Mouse (Mus musculus): ENCODE measurements around the gene Ctsk. TPM values are rescaled to one million over a fixed set of nuclear protein-coding genes. Genes with fewer than 3 reads are reported as not detected.

Ctsk gene
- polyA plus RNA-seq (2015; fragmentation: Nextera tagmentation; extraction: Ambion mirVana), result 8.4 and 10.0 TPM in 2 replicates

DNA sequence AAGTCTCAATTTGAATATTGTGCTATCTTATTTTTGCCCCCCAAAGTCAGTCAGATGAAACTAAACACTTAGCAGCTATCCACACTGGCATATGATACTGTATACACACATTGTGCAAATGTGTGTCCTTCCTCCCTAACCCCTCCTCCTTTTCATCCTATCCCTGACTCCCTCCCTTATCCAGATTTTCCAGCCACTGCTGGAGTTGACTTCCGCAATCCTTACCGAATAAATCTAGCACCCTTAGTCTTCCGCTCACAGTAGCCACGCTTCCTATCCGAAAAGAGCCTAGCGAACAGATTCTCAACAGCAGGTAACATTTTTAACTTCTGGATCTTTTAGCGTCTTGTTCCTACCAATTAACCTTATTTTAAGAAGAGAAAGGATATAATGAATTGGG is at the start of gene Ctsk:
Gene Ctsk (plus strand): TSS at position 233 of the 400 bp plus-strand sequence.
- Histone ChIP-seq H3K4me2 (ENCODE audit: low read length) (no peak within 1 kb of the TSS), H3K36me3 (ENCODE audit: control insufficient read depth, insufficient read depth, low read length) (peaks cover 13% of the 10 kb centered on the region), H3K27me3 (replicated peaks; ENCODE audit: control insufficient read depth, insufficient read depth, low read length) (no peaks in the 10 kb centered on the region), H3K27ac (ENCODE audit: low read depth, low read length) (no peak within 1 kb of the TSS), H3K4me3 (ENCODE audit: low read length) (no peak within 1 kb of the TSS), H3K4me1 (ENCODE audit: control insufficient read depth, insufficient read depth, low read depth, low read length) (no peaks in the 10 kb centered on the region), H3K9me3 (ENCODE audit: control insufficient read depth, low read length) (no peaks in the 10 kb centered on the region), H3K9ac (ENCODE audit: low read depth, low read length) (no peak within 1 kb of the TSS; the same call in 1 of the 2 replicates)
- ATAC-seq, result no peak
- 85% methylated on average over 7 of the region's 7 CpGs for WGBS

DNA sequence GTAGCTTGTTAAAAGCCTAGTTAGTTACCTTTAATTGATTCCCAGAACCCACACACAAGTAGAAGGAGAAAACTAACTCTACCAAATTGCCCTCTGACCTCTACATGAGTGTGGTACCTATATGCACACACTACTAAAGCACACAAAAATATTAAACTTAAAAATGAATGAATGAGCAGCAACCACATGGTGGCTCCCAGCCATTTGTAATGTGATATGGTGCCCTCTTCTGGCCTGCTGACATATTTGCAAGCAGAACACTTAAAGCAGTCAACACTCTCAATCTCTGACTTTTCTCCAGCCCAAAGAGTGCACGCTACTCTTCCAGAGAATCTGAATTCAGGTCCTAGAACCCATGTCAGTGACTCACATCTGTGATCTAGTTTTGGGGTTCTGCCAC is 48.6 kb upstream of the Ctsk start:
- Histone ChIP-seq H3K27ac (ENCODE audit: low read depth, low read length) (no peak overlapping the region), H3K9ac (ENCODE audit: low read depth, low read length) (no peak overlapping the region), H3K9me3 (ENCODE audit: control insufficient read depth, low read length) (no peaks in the 10 kb centered on the region), H3K36me3 (ENCODE audit: control insufficient read depth, insufficient read depth, low read length) (peaks cover 5% of the 10 kb centered on the region), H3K4me1 (ENCODE audit: control insufficient read depth, insufficient read depth, low read depth, low read length) (no peaks in the 10 kb centered on the region), H3K27me3 (replicated peaks; ENCODE audit: control insufficient read depth, insufficient read depth, low read length) (no peaks in the 10 kb centered on the region), H3K4me3 (ENCODE audit: low read length) (no peak overlapping the region), H3K4me2 (ENCODE audit: low read length) (no peak overlapping the region)
- no peak for ATAC-seq
- whole genome bisulfite sequencing, result 56% methylated on average over 1 of the region's 1 CpGs

DNA sequence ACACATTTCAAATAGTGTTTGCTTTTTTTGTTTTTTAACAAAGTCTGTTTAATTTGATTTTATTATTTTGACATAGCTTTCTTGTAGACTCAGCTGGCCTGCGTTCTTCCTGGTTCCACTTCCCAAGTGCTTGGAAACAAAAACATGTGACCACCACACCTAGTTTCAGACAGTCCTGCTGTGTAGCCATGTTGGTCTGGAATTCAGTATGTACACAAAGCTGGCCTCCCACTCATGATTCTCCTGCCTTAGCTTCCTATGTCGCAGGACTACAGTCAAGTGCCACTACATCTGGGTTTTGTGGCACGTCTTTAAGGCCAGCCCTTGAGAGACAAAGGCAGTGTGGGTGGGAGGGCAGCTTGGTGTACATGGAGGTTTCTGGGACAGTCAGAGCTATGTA is 48.1 kb upstream of the Ctsk start:
- Histone ChIP-seq H3K4me3 (ENCODE audit: low read length) (no peak overlapping the region), H3K9ac (ENCODE audit: low read depth, low read length) (no peak overlapping the region), H3K9me3 (ENCODE audit: control insufficient read depth, low read length) (no peaks in the 10 kb centered on the region), H3K4me1 (ENCODE audit: control insufficient read depth, insufficient read depth, low read depth, low read length) (no peaks in the 10 kb centered on the region), H3K27me3 (replicated peaks; ENCODE audit: control insufficient read depth, insufficient read depth, low read length) (no peaks in the 10 kb centered on the region), H3K27ac (ENCODE audit: low read depth, low read length) (no peak overlapping the region), H3K4me2 (ENCODE audit: low read length) (no peak overlapping the region), H3K36me3 (ENCODE audit: control insufficient read depth, insufficient read depth, low read length) (peaks cover 5% of the 10 kb centered on the region)
- 94% methylated on average over 3 of the region's 3 CpGs for WGBS
- no peak for ATAC-seq

DNA sequence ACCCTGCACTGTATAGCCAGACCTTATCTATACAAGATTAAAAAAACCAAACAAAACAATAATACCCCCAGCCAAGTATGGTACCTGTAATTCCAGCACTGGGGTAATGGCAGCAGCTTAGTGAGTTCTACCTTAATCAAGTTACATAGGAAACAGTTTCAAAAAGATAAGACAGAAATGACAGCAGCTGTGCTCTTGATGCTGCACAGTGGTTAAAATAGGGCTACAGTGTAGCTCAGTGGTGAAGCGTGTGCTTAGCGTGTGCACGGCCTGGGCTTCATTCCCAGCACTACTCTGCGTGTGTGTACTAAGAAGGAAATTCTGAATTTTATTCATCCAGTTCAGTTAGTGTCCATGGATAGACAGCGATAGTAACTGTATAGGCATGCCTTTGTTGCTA is 42.7 kb upstream of the Ctsk start:
- H3K9me3 ChIP-seq (ENCODE audit: control insufficient read depth, low read length), result no peaks in the 10 kb centered on the region
- WGBS, result 96% methylated on average over 5 of the region's 5 CpGs
- H3K36me3 ChIP-seq (ENCODE audit: control insufficient read depth, insufficient read depth, low read length), result peaks cover 2% of the 10 kb centered on the region; the same call in 1 of the 2 replicates
- ATAC-seq, result no peak
- no peaks in the 10 kb centered on the region for H3K4me1 ChIP-seq (ENCODE audit: control insufficient read depth, insufficient read depth, low read depth, low read length)
- no peak overlapping the region for H3K9ac ChIP-seq (ENCODE audit: low read depth, low read length)
- no peak overlapping the region for H3K27ac ChIP-seq (ENCODE audit: low read depth, low read length)
- H3K27me3 ChIP-seq (replicated peaks; ENCODE audit: control insufficient read depth, insufficient read depth, low read length), result no peaks in the 10 kb centered on the region
- H3K4me2 ChIP-seq (ENCODE audit: low read length), result no peak overlapping the region
- no peak overlapping the region for H3K4me3 ChIP-seq (ENCODE audit: low read length)

DNA sequence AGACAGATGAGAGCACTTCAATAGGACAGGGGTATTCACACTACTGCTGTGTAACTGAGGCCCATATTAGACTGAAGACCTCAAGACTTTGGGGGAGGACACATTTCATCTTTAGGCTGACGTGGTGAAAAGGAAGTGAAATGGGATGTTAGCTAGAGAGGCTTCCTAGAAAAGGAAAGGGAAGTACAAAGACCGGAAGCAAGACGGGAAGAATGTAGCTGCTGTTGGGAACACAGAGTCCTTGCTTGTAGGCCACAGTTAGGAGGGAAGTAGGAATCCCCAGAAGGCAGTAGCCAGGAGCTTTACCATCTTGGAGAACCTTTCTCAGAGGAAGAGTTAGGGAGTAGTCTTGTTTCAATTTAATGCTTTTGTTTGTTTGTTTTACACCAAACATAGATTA is 41.3 kb upstream of the Ctsk start:
- ATAC-seq, result no peak
- Histone ChIP-seq H3K27me3 (replicated peaks; ENCODE audit: control insufficient read depth, insufficient read depth, low read length) (no peaks in the 10 kb centered on the region), H3K4me3 (ENCODE audit: low read length) (no peak overlapping the region), H3K4me1 (ENCODE audit: control insufficient read depth, insufficient read depth, low read depth, low read length) (no peaks in the 10 kb centered on the region), H3K36me3 (ENCODE audit: control insufficient read depth, insufficient read depth, low read length) (peaks cover 4% of the 10 kb centered on the region; the same call in 1 of the 2 replicates), H3K4me2 (ENCODE audit: low read length) (no peak overlapping the region), H3K27ac (ENCODE audit: low read depth, low read length) (no peak overlapping the region), H3K9me3 (ENCODE audit: control insufficient read depth, low read length) (no peaks in the 10 kb centered on the region), H3K9ac (ENCODE audit: low read depth, low read length) (no peak overlapping the region)
- 80% methylated on average over 3 of the region's 3 CpGs for WGBS

DNA sequence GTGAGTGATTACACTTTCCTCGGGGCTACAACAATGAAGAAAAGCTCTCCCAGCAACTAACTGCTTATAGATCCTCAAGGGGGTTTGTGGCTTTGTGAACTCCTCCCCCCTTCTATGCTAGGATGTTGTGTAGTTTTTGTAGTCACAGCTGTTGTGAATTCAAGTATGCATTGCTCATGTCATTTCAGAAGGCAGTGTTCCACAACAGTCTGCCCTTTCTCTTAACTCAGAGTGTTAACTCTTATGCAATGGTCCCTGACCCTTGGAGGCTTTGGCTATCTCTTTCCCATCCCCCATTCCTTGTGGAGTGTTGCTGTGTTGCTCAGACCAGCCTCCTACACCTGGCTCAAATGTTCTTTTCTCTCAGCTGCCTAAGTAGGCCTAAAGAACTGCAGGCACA is 39.7 kb upstream of the Ctsk start:
- Histone ChIP-seq H3K36me3 (ENCODE audit: control insufficient read depth, insufficient read depth, low read length) (peaks cover 4% of the 10 kb centered on the region; the same call in 1 of the 2 replicates), H3K4me3 (ENCODE audit: low read length) (no peak overlapping the region), H3K27me3 (replicated peaks; ENCODE audit: control insufficient read depth, insufficient read depth, low read length) (no peaks in the 10 kb centered on the region), H3K4me1 (ENCODE audit: control insufficient read depth, insufficient read depth, low read depth, low read length) (no peaks in the 10 kb centered on the region), H3K27ac (ENCODE audit: low read depth, low read length) (no peak overlapping the region), H3K4me2 (ENCODE audit: low read length) (no peak overlapping the region), H3K9me3 (ENCODE audit: control insufficient read depth, low read length) (no peaks in the 10 kb centered on the region), H3K9ac (ENCODE audit: low read depth, low read length) (no peak overlapping the region)
- no peak for ATAC-seq
- WGBS, result 74% methylated on average over 1 of the region's 1 CpGs

DNA sequence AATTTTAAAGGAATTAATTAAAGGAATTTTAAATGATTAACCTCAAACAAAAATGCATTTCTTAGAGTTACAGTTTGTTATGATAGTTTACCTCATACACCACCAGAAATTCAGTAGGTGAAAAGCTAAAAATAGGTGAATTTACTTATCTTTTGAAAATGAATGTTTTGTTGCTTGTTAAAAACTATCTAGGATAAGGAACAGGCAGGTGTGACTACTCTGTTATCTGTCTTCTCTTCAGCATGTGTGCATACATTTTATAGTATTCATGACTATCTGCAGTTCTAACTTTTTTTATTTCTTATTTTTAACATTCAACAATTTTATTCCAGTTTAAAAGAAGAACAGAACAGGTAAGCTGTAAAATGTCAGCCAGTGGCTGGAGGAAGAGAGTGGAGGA is 35.2 kb upstream of the Ctsk start:
- H3K4me2 ChIP-seq (ENCODE audit: low read length), result no peak overlapping the region
- no peaks in the 10 kb centered on the region for H3K4me1 ChIP-seq (ENCODE audit: control insufficient read depth, insufficient read depth, low read depth, low read length)
- H3K9ac ChIP-seq (ENCODE audit: low read depth, low read length), result no peak overlapping the region
- no peak overlapping the region for H3K27ac ChIP-seq (ENCODE audit: low read depth, low read length)
- ATAC-seq, result no peak
- no peaks in the 10 kb centered on the region for H3K27me3 ChIP-seq (replicated peaks; ENCODE audit: control insufficient read depth, insufficient read depth, low read length)
- H3K36me3 ChIP-seq (ENCODE audit: control insufficient read depth, insufficient read depth, low read length), result peaks cover 7% of the 10 kb centered on the region; the same call in 1 of the 2 replicates
- H3K4me3 ChIP-seq (ENCODE audit: low read length), result no peak overlapping the region
- H3K9me3 ChIP-seq (ENCODE audit: control insufficient read depth, low read length), result no peaks in the 10 kb centered on the region

DNA sequence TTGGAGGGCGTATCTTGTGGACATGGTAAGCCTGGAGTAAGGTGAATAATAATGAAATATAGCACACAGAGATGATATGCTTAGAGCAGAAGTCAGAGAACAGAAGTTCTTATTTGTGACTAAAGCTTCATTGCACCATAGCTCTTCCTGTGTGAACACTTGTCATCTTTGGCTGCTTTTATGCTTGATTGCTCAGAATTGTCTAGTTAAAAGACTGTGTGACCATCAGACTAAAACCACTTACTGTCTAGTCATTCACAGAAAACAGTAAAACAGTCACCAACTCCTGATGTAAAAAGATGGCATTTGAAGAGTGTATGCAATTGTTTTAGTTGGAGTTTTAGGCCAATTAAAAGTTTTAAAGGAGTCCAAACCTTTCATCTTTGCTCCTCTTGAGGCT is 20.1 kb upstream of the Ctsk start:
- Histone ChIP-seq H3K9ac (ENCODE audit: low read depth, low read length) (no peak overlapping the region), H3K9me3 (ENCODE audit: control insufficient read depth, low read length) (no peaks in the 10 kb centered on the region), H3K27me3 (replicated peaks; ENCODE audit: control insufficient read depth, insufficient read depth, low read length) (no peaks in the 10 kb centered on the region), H3K4me3 (ENCODE audit: low read length) (no peak overlapping the region), H3K27ac (ENCODE audit: low read depth, low read length) (no peak overlapping the region), H3K36me3 (ENCODE audit: control insufficient read depth, insufficient read depth, low read length) (peaks cover 13% of the 10 kb centered on the region), H3K4me2 (ENCODE audit: low read length) (no peak overlapping the region), H3K4me1 (ENCODE audit: control insufficient read depth, insufficient read depth, low read depth, low read length) (no peaks in the 10 kb centered on the region)
- WGBS, result 92% methylated on average over 1 of the region's 1 CpGs
- ATAC-seq, result no peak

DNA sequence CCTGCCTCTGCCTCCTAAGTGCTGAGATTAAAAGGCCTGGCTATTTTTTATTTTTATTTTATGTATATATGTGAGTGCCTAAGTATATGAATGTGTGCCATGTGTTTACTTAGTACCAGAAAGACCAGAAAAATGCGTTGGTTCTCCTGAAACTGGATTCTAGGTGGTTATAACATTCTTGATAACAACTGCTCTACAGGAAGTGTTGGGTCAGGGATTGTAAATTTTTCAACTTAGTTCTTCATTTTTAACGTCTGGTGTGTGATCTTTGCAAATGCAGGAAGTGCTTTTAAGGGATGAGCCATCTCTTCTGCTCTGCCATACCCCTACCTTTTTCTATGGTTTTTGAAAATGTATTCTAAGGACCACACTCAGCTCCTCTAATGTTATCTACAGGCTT is 12.6 kb upstream of the Ctsk start:
- Histone ChIP-seq H3K4me3 (ENCODE audit: low read length) (no peak overlapping the region), H3K27me3 (replicated peaks; ENCODE audit: control insufficient read depth, insufficient read depth, low read length) (no peaks in the 10 kb centered on the region), H3K4me1 (ENCODE audit: control insufficient read depth, insufficient read depth, low read depth, low read length) (no peaks in the 10 kb centered on the region), H3K4me2 (ENCODE audit: low read length) (no peak overlapping the region), H3K36me3 (ENCODE audit: control insufficient read depth, insufficient read depth, low read length) (peaks cover 18% of the 10 kb centered on the region), H3K27ac (ENCODE audit: low read depth, low read length) (no peak overlapping the region), H3K9me3 (ENCODE audit: control insufficient read depth, low read length) (no peaks in the 10 kb centered on the region), H3K9ac (ENCODE audit: low read depth, low read length) (no peak overlapping the region)
- no peak for ATAC-seq
- 96% methylated on average over 2 of the region's 2 CpGs for WGBS

DNA sequence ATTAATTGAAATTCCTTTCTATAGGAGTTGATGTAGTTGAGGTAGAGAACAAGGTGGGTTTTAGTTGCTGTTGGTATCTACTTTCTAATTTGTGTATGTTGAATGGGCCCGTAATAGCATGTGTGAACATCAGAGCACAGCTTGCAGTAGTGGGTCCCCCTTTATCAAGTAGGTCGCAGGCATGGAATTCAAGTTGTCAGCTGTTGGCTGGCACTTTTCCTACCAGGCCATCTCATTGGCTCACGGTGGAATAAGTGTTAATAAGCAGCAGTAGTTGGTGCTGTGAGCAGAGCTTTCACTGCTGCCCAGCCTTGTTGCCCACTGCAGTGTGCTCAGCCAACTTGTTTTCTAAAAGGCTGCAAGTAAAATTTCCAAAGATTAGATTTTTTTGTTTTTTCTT is 10.4 kb upstream of the Ctsk start:
- no peak for ATAC-seq
- 81% methylated on average over 3 of the region's 3 CpGs for WGBS

More for the DNA sequence above, 10.4 kb upstream of the Ctsk start:
- H3K4me3 ChIP-seq (ENCODE audit: low read length), result no peak overlapping the region
- H3K9me3 ChIP-seq (ENCODE audit: control insufficient read depth, low read length), result no peaks in the 10 kb centered on the region
- H3K4me2 ChIP-seq (ENCODE audit: low read length), result no peak overlapping the region
- no peaks in the 10 kb centered on the region for H3K4me1 ChIP-seq (ENCODE audit: control insufficient read depth, insufficient read depth, low read depth, low read length)
- H3K27ac ChIP-seq (ENCODE audit: low read depth, low read length), result no peak overlapping the region
- H3K9ac ChIP-seq (ENCODE audit: low read depth, low read length), result no peak overlapping the region
- no peaks in the 10 kb centered on the region for H3K27me3 ChIP-seq (replicated peaks; ENCODE audit: control insufficient read depth, insufficient read depth, low read length)
- H3K36me3 ChIP-seq (ENCODE audit: control insufficient read depth, insufficient read depth, low read length), result peaks cover 24% of the 10 kb centered on the region

All from hindbrain, embryonic 16.5 days (tissue).